Mouse (Mus musculus) ovary, postnatal 10 days (tissue): ENCODE measurements around the gene Etfrf1.

Source experiments
- DNase-seq: peaks from one replicate; pipeline ENCODE4 v3.0.0; 2022; ENCODE audit warnings: low spot score

Gene Etfrf1

GRCm38 (mm10) chr6:145226296-145226695 lies 15.4 kb downstream of the Etfrf1 start:
- DNase-seq = no peak

GRCm38 (mm10) chr6:145234391-145234790 lies 23.5 kb downstream of the Etfrf1 start:
- DNase-seq = no peak

- no peak for DNase-seq
These were observed 24.4 kb downstream of the Etfrf1 start for GRCm38 (mm10) chr6:145235367-145235766.

DNA sequence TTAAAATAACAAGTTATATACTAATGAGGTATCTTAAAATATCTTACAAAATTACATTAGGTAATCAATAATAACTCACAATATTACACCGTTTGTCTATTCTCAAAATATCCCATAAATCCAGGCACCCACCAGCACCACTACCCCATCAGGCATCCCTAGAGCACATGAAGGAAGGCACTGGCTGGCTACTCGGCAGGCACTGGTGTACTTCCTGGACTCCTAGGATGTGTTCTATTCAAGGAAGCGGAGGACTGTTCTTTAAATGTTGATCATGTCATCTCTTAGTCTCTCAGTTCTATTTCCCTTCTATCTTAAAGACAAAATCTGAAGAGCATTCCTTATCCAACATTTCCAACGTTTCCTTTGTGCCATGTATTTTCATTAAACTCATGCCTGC lies 26.2 kb downstream of the Etfrf1 start:
- no peak for DNase-seq

DNA sequence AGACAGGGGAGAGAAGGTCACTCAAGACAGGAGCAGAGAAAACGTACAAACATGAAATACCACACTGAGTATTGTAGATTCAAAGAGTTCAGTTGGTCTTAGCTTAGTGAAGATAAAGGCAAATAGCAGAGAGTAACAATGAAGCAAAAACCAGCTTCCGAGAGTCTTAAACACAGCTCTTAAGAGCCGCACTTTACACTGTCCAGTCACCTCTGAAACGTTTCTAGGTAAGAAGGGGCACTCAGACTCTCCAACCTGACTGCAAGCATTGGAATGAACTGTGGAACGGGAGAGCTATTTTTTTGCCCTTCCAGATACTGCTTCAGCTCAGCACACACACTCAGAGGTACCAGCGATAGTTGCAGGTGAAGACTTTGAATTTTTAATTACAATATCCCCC lies 29.4 kb downstream of the Etfrf1 start:
- no peak for DNase-seq

DNA sequence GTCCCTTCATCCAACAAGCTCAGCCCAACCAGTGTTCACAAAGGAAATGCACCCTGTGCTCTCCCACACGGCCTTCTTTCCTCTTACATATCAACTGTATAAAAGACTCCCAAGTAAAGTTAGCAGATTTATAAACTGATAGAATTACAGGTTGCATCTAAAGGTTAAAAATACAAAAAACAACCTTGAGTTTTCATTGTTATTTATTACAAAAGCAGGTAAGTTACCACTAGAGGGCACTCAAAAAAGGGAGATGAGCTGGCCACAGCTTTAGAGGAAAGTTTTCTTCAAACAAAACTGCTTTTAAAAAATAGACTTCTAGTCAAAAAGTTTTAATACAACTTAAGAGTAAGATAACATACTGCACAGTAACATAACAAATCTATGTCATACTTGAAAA lies 31.6 kb downstream of the Etfrf1 start:
- no peak for DNase-seq

DNA sequence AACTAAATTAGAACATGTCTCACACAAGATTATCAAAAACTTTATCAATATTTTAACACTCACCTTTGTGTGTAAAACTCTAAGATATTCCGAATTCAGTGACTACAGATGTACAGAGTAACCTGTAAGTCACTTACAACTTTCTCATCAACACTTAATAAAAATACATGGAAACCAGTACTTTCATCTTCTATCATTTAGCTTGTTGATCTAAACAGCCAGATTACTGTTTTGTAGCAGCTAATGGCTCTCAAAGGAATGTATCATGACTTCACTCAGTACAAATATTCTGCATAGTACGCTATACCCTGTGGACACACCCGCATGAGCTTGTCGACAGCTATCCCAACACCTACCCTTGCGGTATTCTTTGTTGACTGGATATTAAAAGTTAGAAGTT lies 35.9 kb downstream of the Etfrf1 start:
- no peak for DNase-seq

- DNase-seq = no peak
These were observed 37.0 kb downstream of the Etfrf1 start for GRCm38 (mm10) chr6:145247886-145248285.

DNA sequence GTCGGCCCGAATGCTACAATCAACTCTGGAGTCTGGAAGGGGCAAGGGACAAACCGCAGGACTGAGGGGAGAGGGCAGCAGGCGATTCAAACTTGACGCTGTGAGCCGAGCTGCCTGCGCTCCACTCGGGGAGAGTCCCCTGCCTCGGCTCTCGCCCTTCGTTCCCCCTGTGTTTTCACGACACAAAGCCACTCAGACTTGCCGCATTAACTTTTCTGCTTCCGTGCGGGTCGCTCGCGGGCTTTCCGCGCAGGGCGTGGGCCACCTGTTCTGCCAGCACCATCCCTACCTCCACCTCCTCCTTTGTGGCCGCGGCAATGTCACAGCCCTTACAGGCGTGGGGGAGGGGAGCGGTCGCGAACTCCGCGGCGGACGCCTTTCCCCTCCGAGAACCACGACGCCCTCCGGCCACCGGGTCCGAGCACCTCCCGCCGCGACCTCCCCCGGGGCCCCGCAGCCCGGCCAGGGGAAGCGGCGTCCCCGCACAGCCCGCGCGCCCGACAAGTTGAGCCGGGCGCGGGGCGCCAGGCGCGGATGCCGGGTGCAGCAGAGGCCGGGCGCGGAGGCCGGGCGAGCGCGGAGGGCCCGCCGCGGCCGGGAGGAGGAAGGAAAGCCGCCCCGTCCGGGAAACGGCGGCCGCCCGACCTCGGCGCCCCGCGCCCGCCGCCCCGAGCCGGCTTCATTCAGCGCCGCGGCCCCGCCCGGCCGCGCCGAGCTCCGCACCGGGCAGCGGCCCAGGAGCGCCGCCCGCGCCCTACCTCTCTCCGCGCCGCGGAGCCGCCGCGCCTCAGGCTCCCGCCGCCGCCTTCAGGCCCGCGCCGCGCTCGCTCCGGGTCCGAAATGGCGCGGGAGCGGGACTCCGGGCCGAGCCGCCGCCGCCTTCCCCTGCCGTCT lies 38.6 kb downstream of the Etfrf1 start:
- peak; percentile 19 for DNase-seq

DNA sequence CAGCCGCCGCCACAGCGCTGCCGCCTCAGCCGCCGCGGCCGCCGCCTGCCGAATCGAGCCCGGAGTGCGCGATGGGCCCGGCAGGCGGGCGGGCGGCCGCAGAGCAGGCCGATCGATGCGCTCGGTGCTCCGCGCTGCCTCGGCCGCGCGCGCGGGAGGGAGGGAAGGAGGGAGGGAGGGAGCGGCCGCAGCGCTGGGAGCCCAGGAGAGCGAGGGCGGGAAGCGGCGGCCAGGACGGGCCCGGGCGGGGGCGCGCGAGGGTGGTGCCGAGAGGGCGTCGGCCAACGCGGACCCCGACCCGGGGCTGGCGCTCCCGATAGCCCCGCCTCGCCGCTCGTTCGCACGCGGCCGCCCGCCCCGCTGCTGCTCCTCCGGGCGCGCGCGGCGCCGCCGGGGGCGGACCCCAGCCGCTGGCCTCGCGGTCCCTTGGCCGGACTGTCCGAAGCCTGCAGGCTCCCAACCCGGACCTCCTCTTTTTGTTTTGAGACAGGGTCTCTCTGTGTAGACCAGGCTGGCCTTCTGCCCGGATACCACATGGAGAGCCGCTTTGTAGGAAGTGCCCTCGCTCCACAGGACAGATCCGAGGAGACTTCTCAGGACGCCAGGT lies 39.4 kb downstream of the Etfrf1 start, which contains the start of gene Kras:
Gene Kras, minus strand, starts transcription at position 55 of the 607 bp plus-strand sequence.
- DNase-seq = peak; percentile 83

DNA sequence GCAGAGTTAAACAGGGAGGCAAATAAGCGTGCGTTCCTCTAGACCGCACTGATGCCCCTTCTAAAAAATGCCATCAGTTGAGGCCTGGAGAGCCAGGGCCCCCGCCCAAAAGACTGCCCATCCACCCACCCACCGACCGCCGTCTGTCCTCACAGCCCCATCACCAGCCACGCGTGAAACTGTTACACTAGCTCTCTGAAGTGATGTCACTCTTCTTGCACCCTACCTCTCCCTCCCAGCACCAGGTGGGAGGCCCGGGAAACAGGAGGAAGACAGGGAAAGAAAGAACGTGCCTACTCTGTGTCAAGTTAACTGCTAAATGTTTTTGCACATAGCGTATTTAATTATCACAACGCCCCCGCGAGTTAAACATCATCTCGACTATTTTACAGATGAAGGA lies 39.9 kb downstream of the Etfrf1 start:
- no peak for DNase-seq

DNA sequence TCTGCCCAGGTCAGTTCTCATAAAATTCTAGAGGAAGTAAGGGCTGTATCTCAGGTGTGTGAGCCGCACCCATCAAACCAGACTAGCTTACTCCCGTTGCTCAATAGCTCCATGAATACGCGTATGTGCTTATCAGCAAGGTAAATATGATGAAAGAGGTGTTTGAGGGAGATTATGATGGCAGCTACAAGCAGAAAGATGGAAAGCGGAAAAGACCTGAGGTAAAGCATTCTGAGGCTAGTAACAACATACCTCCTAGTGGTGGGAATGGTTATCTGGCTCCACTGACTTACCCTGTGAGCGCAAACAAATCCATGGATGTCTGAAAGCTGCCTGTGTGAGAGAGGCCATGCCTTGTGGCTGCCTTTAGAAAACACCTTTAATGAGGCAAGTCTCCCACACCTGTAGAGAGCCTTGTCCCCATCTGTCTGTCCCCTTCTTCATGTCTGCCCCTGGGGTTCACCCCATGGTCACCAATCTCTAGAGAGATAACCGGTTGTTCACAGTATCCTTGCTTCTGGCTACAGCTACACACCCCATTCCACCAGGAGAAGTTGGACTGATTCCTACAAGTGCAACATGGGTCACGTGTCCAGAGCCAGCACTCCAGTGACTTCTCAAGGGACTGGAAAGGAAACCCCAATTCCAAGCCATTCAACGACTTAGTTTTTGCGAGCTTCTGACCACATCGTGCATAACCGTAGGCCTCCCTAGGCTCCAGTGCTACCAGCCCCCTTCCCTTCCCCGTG lies 45.2 kb downstream of the Etfrf1 start:
- DNase-seq = no peak

GRCm38 (mm10) chr6:145256701-145257073 lies 45.8 kb downstream of the Etfrf1 start:
- no peak for DNase-seq

- DNase-seq = no peak
These were observed 51.4 kb downstream of the Etfrf1 start for GRCm38 (mm10) chr6:145262314-145262713.
